Mouse (Mus musculus): ENCODE measurements at regions not wholly inside any gene's neighbourhood (a gene's known extent, or its start where the extent isn't known, plus 50 kb on each side); places are given as distances from the start of the nearest gene placed in this dataset.
A peak's percentile ranks its signal among the peaks of the same experiment; 100 is the strongest.

- no peak for DNase-seq
These were observed 235.2 kb downstream of the Papss1 start for GRCm38 (mm10) chr3:131799774-131800173.

GRCm38 (mm10) chr3:131801551-131801950, 237.0 kb downstream of the Papss1 start:
- no peak for DNase-seq

- DNase-seq, result peak; percentile 43
These were observed 238.3 kb downstream of the Papss1 start for GRCm38 (mm10) chr3:131802841-131803240.

GRCm38 (mm10) chr3:131808127-131808526, 243.6 kb downstream of the Papss1 start:
- no peak for DNase-seq

- no peak for DNase-seq
These were observed 248.4 kb downstream of the Papss1 start for GRCm38 (mm10) chr3:131812968-131813367.

GRCm38 (mm10) chr3:131818806-131819205, 254.2 kb downstream of the Papss1 start:
- DNase-seq, result no peak

GRCm38 (mm10) chr3:131857442-131857841, 227.7 kb upstream of the Dkk2 start:
- no peak for DNase-seq

GRCm38 (mm10) chr3:131859083-131859482, 226.0 kb upstream of the Dkk2 start:
- no peak for DNase-seq

- DNase-seq, result no peak
These were observed 220.0 kb upstream of the Dkk2 start for GRCm38 (mm10) chr3:131865106-131865505.

GRCm38 (mm10) chr3:131867266-131867665, 217.8 kb upstream of the Dkk2 start:
- no peak for DNase-seq

GRCm38 (mm10) chr3:131868219-131868964, 216.7 kb upstream of the Dkk2 start:
- no peak for DNase-seq

GRCm38 (mm10) chr3:131869306-131869705, 215.8 kb upstream of the Dkk2 start:
- DNase-seq, result no peak

GRCm38 (mm10) chr3:131882667-131883066, 202.4 kb upstream of the Dkk2 start:
- no peak for DNase-seq

- DNase-seq, result peak; percentile 39
These were observed 198.6 kb upstream of the Dkk2 start for GRCm38 (mm10) chr3:131886470-131886869.

GRCm38 (mm10) chr3:131886984-131887383, 198.1 kb upstream of the Dkk2 start:
- DNase-seq, result no peak

GRCm38 (mm10) chr3:131887670-131888069, 197.4 kb upstream of the Dkk2 start:
- no peak for DNase-seq

- no peak for DNase-seq
These were observed 193.2 kb upstream of the Dkk2 start for GRCm38 (mm10) chr3:131891941-131892340.

GRCm38 (mm10) chr3:131893061-131893804, 191.9 kb upstream of the Dkk2 start:
- DNase-seq, result no peak

GRCm38 (mm10) chr3:131895057-131895456, 190.0 kb upstream of the Dkk2 start:
- DNase-seq, result no peak

GRCm38 (mm10) chr3:131913534-131913933, 171.6 kb upstream of the Dkk2 start:
- DNase-seq, result no peak

- DNase-seq, result no peak
These were observed 170.7 kb upstream of the Dkk2 start for GRCm38 (mm10) chr3:131914372-131914771.

GRCm38 (mm10) chr3:131914997-131915396, 170.1 kb upstream of the Dkk2 start:
- DNase-seq, result no peak

- DNase-seq, result no peak
These were observed 167.2 kb upstream of the Dkk2 start for GRCm38 (mm10) chr3:131917734-131918534.
